Mouse (Mus musculus) spleen, adult 2 months (tissue): ENCODE data around the gene Klf15.

Source experiments
- CTCF ChIP-seq: fragments of 200-500 bp; IDR thresholded peaks from 2 replicates; pipeline ENCODE4 v1.5.1; 2011; ENCODE audit warnings: mild to moderate bottlenecking, inconsistent platforms; ENCODE audit not compliant: insufficient read depth, insufficient read length, insufficient replicate concordance; ENCODE audit errors: extremely low read depth
- POLR2A ChIP-seq: fragments of 200-500 bp; IDR thresholded peaks from 2 replicates; pipeline ENCODE4 v1.6.1; 2011; ENCODE audit warnings: low read depth, low read length, inconsistent platforms

DNA sequence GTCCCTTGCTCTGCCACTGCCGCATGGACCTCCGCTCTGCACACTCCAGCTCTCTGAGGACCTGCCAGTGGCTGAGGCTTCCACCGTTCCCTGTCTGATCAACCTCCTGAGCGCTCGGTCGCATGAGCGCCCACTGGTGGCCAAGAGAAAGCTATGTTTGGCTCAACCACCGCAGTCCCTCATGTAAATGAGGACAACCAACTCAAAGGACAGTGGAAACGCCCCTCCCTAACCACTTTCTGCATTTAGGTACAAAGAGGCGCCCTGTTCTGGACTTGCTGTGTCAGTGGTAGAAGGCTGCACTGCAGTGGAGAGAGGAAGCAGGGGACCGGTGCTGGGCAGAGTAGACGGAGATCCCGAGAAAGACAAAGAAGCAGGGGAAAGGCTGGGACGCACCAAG is 39.8 kb upstream of the Klf15 start:
- TF ChIP-seq POLR2A (no peak), CTCF (peak; percentile 73)
